Mouse (Mus musculus) urinary bladder, postnatal 36 days (tissue): ENCODE data around the gene Dnah2.

ENCODE experiments used
- DNase-seq, 2 experiments: peaks; one replicate each; pipeline ENCODE4 v3.0.0; 2022; ENCODE audit warnings: low spot score in 2 of 2, mixed read lengths in 1 of 2

The Dnah2 gene

DNA sequence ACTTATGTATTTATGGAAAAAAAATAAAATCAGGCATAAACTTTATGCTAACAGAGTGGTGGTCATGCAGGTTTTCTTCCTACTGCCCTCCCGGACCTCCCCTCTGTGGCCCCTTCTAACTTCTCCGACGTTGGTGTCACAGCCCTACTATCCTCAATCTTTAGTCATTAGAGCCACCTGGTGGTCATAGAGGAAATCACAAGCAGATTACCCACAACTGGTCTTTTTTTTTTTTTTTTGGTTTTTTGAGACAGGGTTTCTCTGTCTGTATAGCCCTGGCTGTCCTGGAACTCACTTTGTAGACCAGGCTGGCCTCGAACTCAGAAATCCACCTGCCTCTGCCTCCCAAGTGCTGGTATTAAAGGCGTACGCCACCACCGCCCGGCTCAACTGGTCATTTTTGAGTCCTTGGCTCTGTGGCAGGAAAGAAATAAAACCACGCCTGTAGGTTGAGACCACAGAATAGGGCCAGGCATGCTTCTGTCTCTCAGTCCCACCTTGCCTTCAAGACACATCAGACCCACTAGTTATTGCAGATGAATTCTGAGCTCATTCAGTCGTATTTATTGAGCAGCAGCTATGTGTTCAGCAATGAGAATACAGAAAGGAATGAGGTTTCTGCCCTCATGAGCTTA lies 158.4 kb downstream of the Dnah2 start:
- DNase-seq: peak in 1 of 2 experiments; percentile 47

DNA sequence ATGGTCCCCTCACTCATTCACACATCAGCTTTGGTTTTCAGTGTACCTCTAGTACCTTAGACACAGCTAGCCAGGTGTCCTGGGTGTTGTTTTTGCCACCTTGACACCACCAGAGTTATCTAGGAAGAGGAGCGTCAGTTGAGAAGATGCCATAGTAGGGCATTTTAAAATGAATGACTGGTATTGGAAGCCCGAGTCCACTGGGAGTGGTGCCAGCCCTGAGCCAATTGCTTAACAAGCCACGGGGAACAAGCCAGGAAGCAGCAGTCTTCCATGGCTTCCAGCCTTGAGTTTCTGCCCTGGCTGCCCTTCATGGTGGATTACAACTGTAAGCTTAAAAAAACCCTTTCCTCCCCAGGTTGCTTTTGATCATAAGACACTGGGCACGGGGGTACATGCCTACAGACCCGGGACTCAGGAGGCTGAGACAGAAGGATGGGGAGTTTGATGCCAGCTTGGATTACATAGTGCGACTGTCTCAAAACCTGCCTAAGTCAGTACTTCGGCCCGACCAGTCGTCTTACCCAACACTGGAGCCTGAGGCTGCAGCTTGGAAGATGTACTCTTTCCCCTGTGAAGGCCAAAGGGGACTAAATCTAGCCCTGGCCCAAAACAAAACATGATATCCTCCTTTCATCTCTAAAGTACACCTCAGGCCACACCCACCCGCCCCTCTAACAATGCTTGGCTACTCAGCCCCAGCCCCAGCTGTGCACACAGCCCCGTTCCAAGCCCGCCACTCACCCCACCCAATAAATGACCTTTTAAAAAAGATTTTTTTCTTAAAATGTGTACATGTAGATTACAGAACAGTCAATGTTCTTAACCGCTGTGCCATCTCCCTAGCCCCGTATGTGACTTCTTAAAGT lies 159.1 kb downstream of the Dnah2 start:
- DNase-seq: peak in 1 of 2 experiments; percentile 75

DNA sequence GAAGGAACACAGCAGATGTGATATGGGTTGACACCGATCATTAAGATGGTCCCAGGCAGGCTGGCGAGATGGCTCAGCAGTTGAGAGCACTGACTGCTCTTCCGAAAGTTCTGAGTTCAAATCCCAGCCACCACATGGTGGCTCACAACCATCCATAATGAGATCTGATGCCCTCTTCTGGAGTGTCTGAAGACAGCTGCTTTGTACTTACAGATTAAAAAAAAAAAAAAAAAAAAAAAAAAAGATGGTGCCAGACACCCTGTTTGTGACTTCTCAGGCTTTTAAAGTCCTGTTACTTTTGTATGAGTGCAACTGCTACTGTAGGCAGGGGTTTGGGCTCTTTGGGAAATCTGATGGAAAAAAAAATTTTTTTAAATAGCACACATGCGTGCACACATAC lies 160.2 kb downstream of the Dnah2 start:
- DNase-seq: no peak

DNA sequence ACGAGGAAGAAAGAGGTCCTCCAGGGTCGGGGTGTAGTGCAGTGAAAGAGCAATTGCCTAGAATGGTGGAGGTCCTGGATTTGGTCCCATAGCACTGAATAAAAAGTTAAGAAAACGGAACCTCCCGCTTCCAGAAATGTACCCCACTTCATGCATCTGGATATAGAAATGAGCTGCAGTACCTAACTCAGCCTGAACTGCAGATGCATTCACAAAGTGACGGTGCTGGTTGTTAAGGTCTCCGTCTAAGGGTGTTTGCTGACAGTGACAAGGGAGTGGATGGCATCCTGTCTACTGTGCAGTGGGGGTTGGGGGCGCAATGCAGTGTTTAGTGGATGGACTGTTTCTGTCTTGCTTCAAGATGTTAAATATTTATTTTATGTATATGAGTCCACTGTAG lies 162.2 kb downstream of the Dnah2 start:
- DNase-seq: no peak

DNA sequence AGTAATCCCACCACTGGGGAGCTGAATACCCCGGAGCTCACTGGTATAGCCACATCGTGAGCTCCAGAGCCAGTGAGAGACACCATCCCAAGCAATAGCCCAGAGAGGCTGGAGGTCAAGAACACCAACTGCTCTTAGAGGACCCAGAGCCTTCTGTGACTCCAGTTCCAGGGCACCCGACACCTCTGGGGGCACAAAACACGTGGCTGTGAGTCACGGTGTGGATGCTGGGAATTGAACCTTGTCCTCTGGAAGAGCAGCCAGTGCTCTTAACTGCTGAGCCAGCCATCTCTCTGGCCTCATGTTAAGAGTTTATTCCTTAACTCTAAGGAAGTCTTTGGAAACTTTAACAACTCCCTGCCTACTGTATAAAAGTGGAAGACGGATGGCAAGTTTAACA lies 163.9 kb downstream of the Dnah2 start:
- DNase-seq: no peak

DNA sequence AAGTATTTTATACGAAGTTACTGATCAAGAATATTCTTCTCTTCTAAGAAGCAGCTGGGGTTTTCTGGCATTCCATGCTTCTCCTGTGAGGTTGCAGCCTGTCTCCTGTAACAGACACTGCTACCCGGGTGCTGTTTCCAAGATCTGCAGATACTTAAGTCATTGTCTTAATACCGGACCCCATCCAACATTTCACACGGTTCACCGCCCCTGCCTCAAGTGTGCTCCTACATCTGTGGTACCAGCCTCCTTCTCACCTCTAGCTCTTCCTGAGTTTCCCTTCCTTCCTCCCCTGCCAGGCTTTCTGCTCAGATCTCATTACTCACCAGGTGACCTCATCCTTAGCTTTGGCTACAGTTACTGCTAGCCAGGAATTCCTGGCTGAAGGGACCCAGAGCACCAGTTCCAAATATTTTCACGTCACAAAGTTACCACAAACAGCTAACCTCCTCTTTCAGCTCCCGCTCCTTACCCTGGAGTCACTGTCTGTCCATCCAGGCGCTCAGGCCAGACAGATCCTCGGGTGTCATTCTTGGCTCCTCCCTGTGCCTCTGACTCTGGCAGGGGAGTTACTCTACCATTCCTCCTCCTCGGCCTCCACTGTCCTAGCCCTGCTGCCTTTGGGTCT lies 166.3 kb downstream of the Dnah2 start:
- no peak for DNase-seq

DNA sequence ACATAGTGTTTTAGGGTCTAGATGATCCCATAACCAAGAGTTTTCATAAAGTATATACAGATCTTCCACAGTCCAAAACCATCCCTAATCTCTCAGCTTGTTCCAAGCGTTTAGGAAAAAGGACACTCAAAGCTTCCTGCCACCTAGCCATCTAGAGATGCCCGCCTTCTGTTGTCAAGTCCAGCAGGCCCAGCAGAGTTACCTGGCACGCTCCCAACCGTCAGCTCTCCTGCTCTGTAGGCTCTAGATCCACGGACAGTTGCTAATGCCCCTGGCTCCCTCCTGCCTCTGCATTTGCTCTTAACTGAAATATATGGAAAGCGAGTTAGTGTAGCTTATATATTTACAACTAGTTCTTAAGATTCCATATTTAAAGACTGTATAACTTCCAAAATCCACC lies 167.6 kb downstream of the Dnah2 start:
- DNase-seq: no peak

DNA sequence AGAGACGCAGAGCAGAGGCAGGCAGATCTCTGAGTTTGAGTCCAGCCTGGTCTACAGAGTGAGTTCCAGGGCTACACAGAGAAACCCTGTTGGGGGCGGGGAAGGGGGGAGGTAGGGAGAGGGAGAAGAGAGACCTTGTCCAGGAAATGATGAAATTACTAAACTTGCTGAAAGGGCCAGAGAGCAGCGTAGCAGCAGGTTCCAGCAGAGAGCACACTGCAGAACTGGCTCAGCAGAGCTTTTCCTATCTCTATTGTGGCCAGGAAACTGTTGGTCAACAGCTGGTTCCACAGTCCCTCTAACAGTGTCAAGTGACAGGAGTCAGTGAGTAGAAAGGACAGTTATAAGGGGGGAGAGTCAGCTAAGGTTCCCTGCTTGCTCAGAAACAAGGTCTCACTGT lies 169.3 kb downstream of the Dnah2 start:
- no peak for DNase-seq

DNA sequence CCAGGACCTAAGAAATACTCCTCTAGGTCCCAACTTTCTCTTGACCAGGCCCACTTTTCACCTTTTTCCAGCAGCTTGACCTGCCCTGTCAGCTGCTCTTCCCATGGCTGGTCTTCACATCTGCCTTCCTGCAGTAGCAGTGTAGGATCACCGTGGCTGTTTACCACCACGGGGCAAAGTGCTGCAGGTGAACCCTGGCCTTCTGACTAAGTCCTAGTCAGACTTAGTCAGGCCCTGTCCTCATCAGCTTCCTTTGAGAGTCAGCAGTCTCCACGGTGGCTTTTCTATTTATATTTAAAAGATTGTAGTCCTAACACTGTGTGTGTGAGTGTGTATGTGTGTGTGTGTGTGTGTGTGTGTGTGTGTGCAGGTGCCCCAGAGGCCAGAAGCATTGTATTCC lies 171.1 kb downstream of the Dnah2 start:
- no peak for DNase-seq

DNA sequence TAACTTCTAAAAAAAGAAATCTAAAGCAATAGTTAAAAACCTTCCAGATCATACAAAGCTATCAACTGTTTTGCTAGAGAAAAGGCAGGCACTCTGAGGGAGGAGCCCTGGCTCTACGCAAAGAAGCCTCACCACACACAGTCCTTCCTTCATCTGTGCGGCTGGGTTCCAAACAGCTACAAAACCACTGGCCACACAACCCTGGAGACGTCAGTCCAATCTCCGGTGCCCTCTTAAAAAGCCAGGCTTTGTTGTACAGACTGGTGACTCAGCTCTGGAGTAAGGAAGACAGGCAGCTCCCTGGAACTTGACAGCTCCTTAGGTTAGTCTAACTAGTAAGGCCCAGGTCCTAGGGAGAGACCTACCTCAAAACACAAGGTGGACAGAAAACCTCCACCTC lies 173.3 kb downstream of the Dnah2 start:
- DNase-seq: no peak

DNA sequence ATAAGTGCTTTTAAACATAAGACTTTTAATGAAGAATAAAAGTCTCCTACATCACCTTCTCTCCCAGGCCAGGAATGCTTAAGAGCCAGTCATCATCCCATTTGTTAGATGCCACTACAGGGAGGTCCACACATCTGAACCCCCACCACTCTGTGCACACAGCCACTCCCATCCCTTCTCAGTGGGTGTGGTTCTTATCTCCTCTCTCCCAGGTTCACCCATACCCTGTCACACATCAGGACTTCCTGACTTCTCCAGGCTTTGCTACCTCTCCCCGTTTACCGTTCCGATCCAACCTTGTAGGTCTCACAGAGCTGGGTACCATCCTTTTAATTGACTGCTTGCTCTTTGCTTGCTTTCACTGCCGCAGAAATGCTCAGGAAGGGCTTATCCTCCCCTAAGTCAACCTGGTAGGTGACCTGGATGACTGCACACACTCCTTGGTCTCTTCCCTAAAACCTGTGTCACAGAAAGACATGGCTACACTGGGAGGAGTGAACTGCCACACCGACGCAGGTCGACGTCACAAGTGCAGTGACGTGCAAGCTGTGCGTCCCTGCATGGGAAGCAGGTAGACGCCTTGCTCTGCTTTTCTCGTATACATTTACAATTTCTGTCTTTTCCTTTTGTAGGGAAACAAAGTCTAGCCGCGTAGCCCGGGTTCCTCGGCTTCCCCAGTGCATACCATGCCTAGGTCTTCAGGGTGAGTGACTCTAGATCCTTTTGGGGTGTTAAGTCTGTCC lies 175.5 kb downstream of the Dnah2 start:
- DNase-seq: no peak

DNA sequence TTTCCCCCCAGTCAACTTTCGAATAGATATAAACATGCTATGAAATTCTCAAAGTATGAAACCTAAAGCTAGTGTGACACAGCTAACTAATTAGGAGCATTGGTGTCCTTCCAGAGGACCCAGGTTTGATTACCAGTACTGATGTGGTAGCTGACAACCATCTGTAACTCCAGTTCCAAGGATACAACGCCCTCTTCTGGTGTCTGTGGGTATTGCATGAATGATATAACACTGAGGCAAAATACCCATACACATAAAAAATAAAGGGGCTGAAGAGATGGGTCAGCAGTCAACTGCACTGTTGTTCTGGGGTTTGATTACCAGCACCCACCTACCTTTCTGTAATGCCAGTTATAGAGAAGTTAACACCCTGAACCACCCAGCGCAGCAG lies 176.1 kb downstream of the Dnah2 start:
- DNase-seq: no peak

DNA sequence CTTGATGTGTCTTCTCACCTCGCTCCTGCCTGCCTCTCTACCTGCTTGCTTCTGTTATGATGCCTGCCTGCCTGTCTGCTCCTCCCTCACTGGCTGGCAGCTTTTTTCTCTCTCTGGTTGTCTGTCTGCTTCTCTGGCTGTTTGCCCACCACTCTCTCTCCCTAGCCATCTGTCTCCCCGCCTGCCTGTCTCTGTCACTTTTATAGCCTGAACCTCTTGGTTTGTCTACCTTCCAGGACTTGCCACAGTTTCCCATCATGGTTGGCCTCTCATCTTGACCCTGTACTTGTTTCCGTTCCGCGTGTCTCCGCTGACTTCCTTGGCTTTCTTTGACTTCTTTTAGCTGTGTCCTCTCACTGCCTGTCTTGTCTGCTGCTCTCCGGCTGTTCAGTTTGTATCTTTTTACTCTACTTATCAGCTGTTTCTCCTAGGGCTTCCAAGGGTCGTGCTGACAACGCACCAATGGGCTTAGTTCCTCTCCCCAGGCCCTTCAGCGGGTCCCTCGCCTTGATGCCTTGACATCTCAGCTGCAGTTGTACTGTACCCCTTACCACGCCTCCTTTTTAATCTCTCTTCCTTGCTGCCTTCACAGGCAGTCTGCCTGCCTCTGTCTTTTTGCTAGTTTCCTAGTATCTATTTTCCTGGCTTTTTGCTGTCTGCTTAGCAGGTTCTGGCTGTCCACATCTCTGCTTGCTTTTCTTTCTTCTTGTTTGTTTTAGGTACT lies 176.7 kb downstream of the Dnah2 start:
- no peak for DNase-seq

DNA sequence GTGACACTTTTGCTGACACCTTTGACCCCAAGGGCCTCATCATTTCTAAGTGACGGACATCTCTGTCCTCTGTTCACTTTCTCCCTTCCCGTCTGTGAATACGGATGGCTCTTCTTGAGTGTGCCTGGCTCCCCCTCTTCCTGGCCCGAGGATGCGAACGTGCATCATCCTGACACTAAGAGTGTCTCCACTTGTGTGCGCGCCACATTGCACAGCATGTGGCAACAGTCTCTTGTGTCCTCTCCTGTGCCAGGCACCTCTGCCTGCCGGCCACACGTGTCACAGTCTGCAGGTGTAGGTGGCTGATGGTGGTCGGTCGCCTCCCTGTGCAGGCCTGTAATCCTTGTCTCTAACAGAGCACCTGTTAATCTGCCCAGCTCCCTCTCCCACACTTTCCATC lies 177.3 kb downstream of the Dnah2 start:
- DNase-seq: no peak

DNA sequence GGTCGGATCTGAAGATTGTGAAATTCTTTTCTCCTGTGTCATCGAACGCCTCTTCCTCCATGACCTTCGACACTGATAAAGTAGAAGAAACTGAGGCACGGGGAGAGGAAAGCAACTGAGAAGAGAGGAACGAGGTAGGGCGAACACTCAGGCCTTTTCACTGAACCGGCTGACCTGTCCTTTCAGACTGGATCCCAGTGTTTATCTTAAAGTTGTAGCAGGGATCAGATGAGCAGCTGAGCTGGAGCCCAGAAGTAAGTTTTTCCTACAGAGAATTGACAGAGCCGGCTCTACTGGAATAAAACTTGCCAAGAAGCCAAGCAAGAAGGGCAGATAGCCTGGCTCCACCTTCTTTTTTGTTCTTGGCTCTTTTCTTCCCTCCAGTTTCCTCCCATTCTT lies 178.1 kb downstream of the Dnah2 start:
- no peak for DNase-seq
